Mouse (Mus musculus) forebrain, embryonic 15.5 days (tissue): ENCODE results near the gene Adal. TPM values are rescaled to one million over a fixed set of nuclear protein-coding genes. Genes with fewer than 3 reads are reported as not detected.
"Not testable (repeated sequence)": the region's sequence is repeated elsewhere in the genome, so short reads cannot be mapped to it uniquely, and the experiment has no call there.

ENCODE experiments used
- ATAC-seq: fragments of 200-750 bp; cut with Nextera tagmentation; replicated peaks from 2 replicates; pipeline ENCODE4 v1.8.0; 2017; ENCODE audit warnings: mild to moderate bottlenecking, moderate TSS enrichment, moderate library complexity
- H3K27ac ChIP-seq: fragments of 300-500 bp; sonication (generic); replicated peaks from 2 replicates; pipeline ENCODE4 v1.5.1; 2015; ENCODE audit warnings: mild to moderate bottlenecking, inconsistent platforms
- H3K27me3 ChIP-seq: fragments of 300-500 bp; sonication (generic); 2 replicates; pipeline ENCODE4 v1.6.1; 2015; ENCODE audit warnings: inconsistent platforms
- H3K36me3 ChIP-seq: fragments of 300-500 bp; sonication (generic); 2 replicates; pipeline ENCODE4 v1.6.1; 2015; ENCODE audit warnings: mild to moderate bottlenecking, inconsistent platforms
- H3K4me1 ChIP-seq: fragments of 300-500 bp; sonication (generic); 2 replicates; pipeline ENCODE4 v1.6.1; 2015; ENCODE audit warnings: inconsistent platforms
- H3K4me2 ChIP-seq: fragments of 300-500 bp; sonication (generic); replicated peaks from 2 replicates; pipeline ENCODE4 v1.6.1; 2015; ENCODE audit warnings: mild to moderate bottlenecking, inconsistent platforms
- H3K4me3 ChIP-seq: fragments of 300-500 bp; sonication (generic); 2 replicates; pipeline ENCODE4 v1.5.1; 2015; ENCODE audit warnings: mild to moderate bottlenecking, inconsistent platforms
- H3K9ac ChIP-seq: fragments of 300-500 bp; sonication (generic); replicated peaks from 2 replicates; pipeline ENCODE4 v1.6.1; 2015; ENCODE audit warnings: mild to moderate bottlenecking, inconsistent platforms
- H3K9me3 ChIP-seq: fragments of 300-500 bp; sonication (generic); 2 replicates; pipeline ENCODE4 v1.6.1; 2016; ENCODE audit warnings: inconsistent platforms
- WGBS: fragments of 180-500 bp; shearing (Covaris S2); methylation state at CpG from one replicate; pipeline ENCODE4 v1.1.7; 2015; ENCODE audit warnings: mixed read lengths; 5-methylcytosine and 5-hydroxymethylcytosine counted together
- polyA plus RNA-seq: library from polyadenylated mRNA; unstranded; fragments of >200 nt; fragmentation: Nextera tagmentation; extraction: Ambion mirVana; gene quantifications from 2 replicates; pipeline ENCODE4 v1.2.1, GENCODE M21; 2015

Adal gene
- 29.7 and 36.9 TPM in 2 replicates for polyA plus RNA-seq

GRCm38 (mm10) chr2:121140018-121140882 is at the start of gene Adal, which contains the start of gene Lcmt2:
Gene Adal (plus strand): TSS chr2:121140428.
Gene Lcmt2 (minus strand): TSS chr2:121140653.
- peak; percentile 97 for ATAC-seq
- Histone ChIP-seq H3K4me3 (peak within 1 kb of the TSS; percentile 83), H3K4me1 (peaks cover 41% of the 10 kb centered on the region), H3K4me2 (peak within 1 kb of the TSS; percentile 85), H3K27ac (peak within 1 kb of the TSS; percentile 100), H3K9me3 (no peaks in the 10 kb centered on the region), H3K9ac (peak within 1 kb of the TSS; percentile 93), H3K27me3 (no peaks in the 10 kb centered on the region), H3K36me3 (peaks cover 22% of the 10 kb centered on the region)
- under 1% methylated on average over 87 of the region's 87 CpGs for WGBS

GRCm38 (mm10) chr2:121102051-121102450 is 38.2 kb upstream of the Adal start:
- Histone ChIP-seq H3K4me1 (no peaks in the 10 kb centered on the region), H3K9me3 (no peaks in the 10 kb centered on the region), H3K9ac (no peak overlapping the region), H3K36me3 (no peaks in the 10 kb centered on the region), H3K27ac (no peak overlapping the region), H3K4me3 (no peak overlapping the region), H3K4me2 (no peak overlapping the region), H3K27me3 (no peaks in the 10 kb centered on the region)
- 0 out of 2 replicates have a peak, but pooled peaks have one; percentile 29 for ATAC-seq
- 20% methylated on average over 9 of the region's 9 CpGs for WGBS

- Histone ChIP-seq H3K9me3 (no peaks in the 10 kb centered on the region), H3K27me3 (no peaks in the 10 kb centered on the region), H3K4me1 (no peaks in the 10 kb centered on the region), H3K9ac (no peak overlapping the region), H3K4me3 (no peak overlapping the region), H3K4me2 (no peak overlapping the region), H3K27ac (no peak overlapping the region), H3K36me3 (no peaks in the 10 kb centered on the region)
- ATAC-seq: no peak
Observed at GRCm38 (mm10) chr2:121105940-121106339, 34.3 kb upstream of the Adal start.

GRCm38 (mm10) chr2:121109695-121110094 is 30.5 kb upstream of the Adal start, which contains the start of gene Tgm7:
Gene Tgm7 (minus strand): TSS chr2:121109795.
- WGBS: 87% methylated on average over 4 of the region's 4 CpGs
- no peaks in the 10 kb centered on the region for H3K36me3 ChIP-seq
- H3K4me2 ChIP-seq: no peak within 1 kb of the TSS
- no peaks in the 10 kb centered on the region for H3K27me3 ChIP-seq
- H3K4me3 ChIP-seq: no peak within 1 kb of the TSS
- H3K9me3 ChIP-seq: no peaks in the 10 kb centered on the region
- no peak for ATAC-seq
- no peaks in the 10 kb centered on the region for H3K4me1 ChIP-seq
- no peak within 1 kb of the TSS for H3K27ac ChIP-seq
- H3K9ac ChIP-seq: no peak within 1 kb of the TSS

GRCm38 (mm10) chr2:121115418-121115817 is 24.8 kb upstream of the Adal start:
- no peaks in the 10 kb centered on the region for H3K27me3 ChIP-seq
- no peaks in the 10 kb centered on the region for H3K9me3 ChIP-seq
- no peaks in the 10 kb centered on the region for H3K4me1 ChIP-seq
- H3K9ac ChIP-seq: no peak overlapping the region
- no peak overlapping the region for H3K27ac ChIP-seq
- no peak overlapping the region for H3K4me2 ChIP-seq
- 90% methylated on average over 2 of the region's 2 CpGs for WGBS
- no peak for ATAC-seq
- H3K36me3 ChIP-seq: no peaks in the 10 kb centered on the region
- H3K4me3 ChIP-seq: no peak overlapping the region

GRCm38 (mm10) chr2:121119260-121119659 is 21.0 kb upstream of the Adal start:
- Histone ChIP-seq H3K4me1 (no peaks in the 10 kb centered on the region), H3K4me3 (no peak overlapping the region), H3K9ac (no peak overlapping the region), H3K27me3 (no peaks in the 10 kb centered on the region), H3K36me3 (no peaks in the 10 kb centered on the region), H3K4me2 (no peak overlapping the region), H3K9me3 (no peaks in the 10 kb centered on the region), H3K27ac (no peak overlapping the region)
- ATAC-seq: no peak
- WGBS: 91% methylated on average over 3 of the region's 3 CpGs

GRCm38 (mm10) chr2:121126302-121126701 is 13.9 kb upstream of the Adal start:
- not testable (repeated sequence) for H3K36me3 ChIP-seq, H3K27me3 ChIP-seq, H3K27ac ChIP-seq, H3K9me3 ChIP-seq, H3K4me3 ChIP-seq, H3K9ac ChIP-seq, H3K4me2 ChIP-seq, H3K4me1 ChIP-seq, ATAC-seq
- WGBS: 92% methylated on average over 5 of the region's 5 CpGs

- no peak overlapping the region for H3K4me2 ChIP-seq
- ATAC-seq: no peak
- H3K27ac ChIP-seq: no peak overlapping the region
- H3K9ac ChIP-seq: no peak overlapping the region
- H3K27me3 ChIP-seq: no peaks in the 10 kb centered on the region
- 81% methylated on average over 1 of the region's 1 CpGs for WGBS
- no peak overlapping the region for H3K4me3 ChIP-seq
- no peaks in the 10 kb centered on the region for H3K4me1 ChIP-seq
- H3K36me3 ChIP-seq: no peaks in the 10 kb centered on the region
- H3K9me3 ChIP-seq: no peaks in the 10 kb centered on the region
Observed at GRCm38 (mm10) chr2:121127536-121127935, 12.7 kb upstream of the Adal start.

- no peak overlapping the region for H3K9ac ChIP-seq
- H3K9me3 ChIP-seq: no peaks in the 10 kb centered on the region
- no peak overlapping the region for H3K27ac ChIP-seq
- WGBS: 72% methylated on average over 9 of the region's 9 CpGs
- H3K36me3 ChIP-seq: no peaks in the 10 kb centered on the region
- H3K4me2 ChIP-seq: no peak overlapping the region
- H3K4me1 ChIP-seq: no peaks in the 10 kb centered on the region
- ATAC-seq: no peak
- H3K27me3 ChIP-seq: no peaks in the 10 kb centered on the region
- no peak overlapping the region for H3K4me3 ChIP-seq
Observed at GRCm38 (mm10) chr2:121128865-121129620, 11.2 kb upstream of the Adal start.

- H3K27me3 ChIP-seq: no peaks in the 10 kb centered on the region
- no peak overlapping the region for H3K4me2 ChIP-seq
- H3K4me1 ChIP-seq: peaks cover 8% of the 10 kb centered on the region
- no peak for ATAC-seq
- no peak overlapping the region for H3K27ac ChIP-seq
- no peaks in the 10 kb centered on the region for H3K9me3 ChIP-seq
- H3K36me3 ChIP-seq: peaks cover 3% of the 10 kb centered on the region; the same call in 1 of the 2 replicates
- H3K9ac ChIP-seq: no peak overlapping the region
- WGBS: 67% methylated on average over 1 of the region's 1 CpGs
- no peak overlapping the region for H3K4me3 ChIP-seq
Observed at GRCm38 (mm10) chr2:121132822-121133221, 7.4 kb upstream of the Adal start.

GRCm38 (mm10) chr2:121137371-121137770 is 2.9 kb upstream of the Adal start:
- no peaks in the 10 kb centered on the region for H3K27me3 ChIP-seq
- H3K4me3 ChIP-seq: no peak overlapping the region
- no peak for ATAC-seq
- H3K27ac ChIP-seq: no peak overlapping the region
- WGBS: 97% methylated on average over 4 of the region's 4 CpGs
- H3K9me3 ChIP-seq: no peaks in the 10 kb centered on the region
- H3K4me1 ChIP-seq: peaks cover 41% of the 10 kb centered on the region
- no peak overlapping the region for H3K4me2 ChIP-seq
- H3K9ac ChIP-seq: no peak overlapping the region
- H3K36me3 ChIP-seq: peaks cover 9% of the 10 kb centered on the region; the same call in 1 of the 2 replicates
